Mouse (Mus musculus) CD4-positive, CD25-positive, alpha-beta regulatory T cell, adult 2 months (primary cell): ENCODE results near the gene Zbtb42.

Source experiments
- DNase-seq: peaks from one replicate; pipeline ENCODE4 v3.0.0-alpha.2; 2012; ENCODE audit warnings: low read depth, low spot score

Zbtb42 gene

DNA sequence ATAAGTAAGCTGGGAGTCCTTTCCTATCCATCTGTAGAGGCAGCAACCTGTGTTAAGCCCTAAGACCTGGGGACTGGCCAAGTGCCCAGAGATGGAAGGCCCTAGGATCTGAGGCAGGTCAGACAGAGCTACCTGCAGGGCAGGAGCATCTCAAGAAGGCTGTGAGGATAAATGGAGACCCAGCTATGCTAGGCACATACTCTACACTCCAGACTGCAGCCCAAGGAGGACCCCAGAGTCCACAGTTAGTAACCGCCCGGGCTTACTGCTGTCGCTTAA lies 17.4 kb upstream of the Zbtb42 start:
- DNase-seq, result no peak

GRCm38 (mm10) chr12:112661851-112662250 lies 16.8 kb upstream of the Zbtb42 start:
- no peak for DNase-seq

DNA sequence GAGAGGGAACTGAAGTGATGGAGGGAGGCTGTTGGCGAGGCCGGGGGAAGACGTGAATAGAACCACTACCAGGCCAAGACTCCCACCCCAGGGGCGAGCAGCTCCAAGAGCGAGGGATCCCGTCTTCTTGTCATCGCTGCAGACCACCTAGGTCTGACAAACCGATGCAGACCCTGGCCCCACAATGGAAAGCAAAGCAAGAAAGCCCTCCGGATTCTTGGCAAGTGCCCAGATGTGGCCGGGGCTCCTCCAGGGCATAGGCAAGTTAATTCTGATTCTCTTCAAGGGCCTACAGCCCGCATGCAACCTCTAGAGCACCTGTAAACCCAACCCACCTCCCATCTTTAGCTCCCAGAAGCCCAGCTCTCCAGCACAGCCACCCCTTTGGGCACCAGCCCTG lies 15.3 kb upstream of the Zbtb42 start:
- DNase-seq, result no peak

GRCm38 (mm10) chr12:112663716-112664115 lies 14.9 kb upstream of the Zbtb42 start:
- DNase-seq, result no peak

DNA sequence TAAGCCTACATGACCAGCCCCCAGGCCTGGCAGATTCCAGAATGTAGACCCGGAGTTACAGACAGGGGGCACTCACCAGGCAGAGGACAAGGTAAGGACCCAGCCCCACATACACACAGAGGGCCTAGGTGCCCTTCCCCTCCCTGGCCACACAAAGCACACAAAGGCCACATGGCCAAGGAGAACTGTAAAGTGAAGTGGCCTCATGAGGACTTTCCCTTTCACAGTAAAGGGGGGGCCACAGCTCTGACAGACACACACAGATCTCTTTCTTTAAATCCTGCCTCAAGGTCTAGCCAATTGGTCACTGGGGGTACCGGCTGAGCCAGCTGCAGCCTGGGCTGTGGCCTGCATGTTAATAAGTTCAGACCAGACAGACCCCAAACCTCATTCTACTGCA lies 14.5 kb upstream of the Zbtb42 start:
- no peak for DNase-seq

DNA sequence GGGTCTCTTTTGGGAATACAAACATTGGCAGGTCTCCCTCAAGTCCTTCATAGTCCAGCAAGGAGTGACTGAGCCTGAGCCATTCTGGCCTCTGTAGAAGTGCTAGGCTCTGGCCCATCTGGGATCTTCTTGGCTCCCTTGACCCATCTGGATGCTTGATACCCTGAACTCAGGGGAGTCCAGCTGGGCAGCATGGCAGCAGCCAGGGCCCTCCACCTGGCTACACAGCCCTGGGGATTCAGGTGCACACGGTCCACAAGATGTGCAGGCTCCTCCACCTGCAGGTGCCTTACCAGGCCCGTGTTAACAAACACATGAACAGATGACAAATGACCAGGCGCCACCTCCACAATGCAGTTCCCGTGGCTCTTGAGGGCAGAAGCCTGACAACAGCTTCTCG lies 14.0 kb upstream of the Zbtb42 start:
- DNase-seq, result no peak

DNA sequence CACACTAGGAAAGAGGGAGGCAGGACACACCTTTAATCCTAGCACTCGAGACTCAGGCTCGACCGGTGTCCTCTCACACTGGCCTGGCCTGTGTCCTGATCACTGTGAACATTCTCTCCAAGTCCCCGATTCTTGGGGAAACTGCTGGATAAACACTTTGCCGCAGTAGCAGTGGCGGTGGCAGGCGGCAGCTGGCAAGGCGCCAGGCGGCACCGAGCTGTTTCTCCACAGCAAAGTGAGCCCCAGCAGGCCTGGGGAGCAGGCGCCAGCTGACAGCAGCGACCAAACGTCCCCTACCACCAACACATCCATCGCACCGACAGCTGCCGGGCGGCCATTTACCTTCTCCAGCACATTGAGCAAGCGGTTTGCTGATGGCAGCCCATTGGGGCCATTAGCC lies 13.2 kb upstream of the Zbtb42 start:
- DNase-seq, result no peak

DNA sequence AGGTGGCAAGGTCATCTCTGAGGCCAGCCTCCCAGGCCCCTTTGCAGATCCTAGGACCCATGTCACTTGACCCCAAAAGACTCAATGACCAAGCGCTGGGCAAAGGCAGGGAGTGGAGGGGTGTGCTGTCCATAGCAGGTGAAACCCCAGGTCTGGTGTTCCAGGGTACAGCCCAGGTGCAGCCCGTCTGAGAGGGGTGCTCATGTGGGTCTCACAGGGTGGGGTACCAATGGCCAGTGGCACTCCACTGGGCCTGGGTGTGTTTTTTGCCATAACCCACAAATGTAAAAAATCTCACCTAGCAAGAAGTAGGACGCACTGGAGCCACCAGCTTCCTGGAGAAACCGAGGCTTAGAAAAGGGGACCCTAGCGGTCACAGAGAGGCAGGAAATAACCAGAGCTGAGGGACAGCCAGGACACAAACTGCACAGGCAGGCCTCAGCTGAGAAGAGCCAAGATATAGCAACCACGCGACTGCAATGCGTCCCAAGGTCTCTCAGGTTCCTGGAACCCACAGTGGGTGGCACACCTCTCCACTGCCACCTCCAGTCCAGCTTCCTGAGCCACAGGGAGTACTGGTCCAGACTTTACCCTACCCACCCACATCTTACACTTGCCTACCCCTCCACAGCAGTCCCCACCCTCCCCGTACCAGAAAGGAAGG lies 12.6 kb upstream of the Zbtb42 start:
- no peak for DNase-seq

DNA sequence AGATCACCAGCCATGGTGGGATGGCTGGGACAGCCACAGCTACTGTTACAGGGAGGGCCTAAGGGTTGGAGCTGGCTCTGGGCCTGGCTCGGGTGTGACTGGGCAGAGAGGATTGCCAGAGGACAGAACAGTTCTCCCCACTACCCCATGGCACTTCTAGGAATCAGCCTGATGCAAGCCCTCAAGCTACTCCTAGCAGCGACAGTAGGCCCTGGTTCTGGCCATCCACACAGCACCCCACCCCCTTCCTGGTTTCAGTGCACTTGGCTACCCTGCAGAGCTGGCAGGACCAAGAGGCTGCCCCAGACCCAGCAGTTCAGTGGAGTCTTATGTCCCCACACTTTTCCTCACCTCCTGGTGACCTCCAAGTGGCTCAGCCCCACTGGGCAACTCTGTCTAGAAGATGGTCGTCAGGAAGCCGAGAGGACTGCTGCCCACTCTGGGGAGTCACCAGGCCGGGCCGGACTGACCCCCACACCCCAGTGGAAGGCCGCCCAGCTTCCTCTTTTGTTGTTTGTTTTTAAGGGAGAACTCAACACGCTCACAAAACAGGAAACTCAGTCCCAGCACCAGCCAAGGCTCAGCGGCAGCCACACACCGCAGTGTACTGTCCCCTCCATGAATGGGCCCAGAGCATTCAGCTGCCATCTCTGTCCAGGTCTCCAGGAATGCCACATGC lies 10.9 kb upstream of the Zbtb42 start:
- DNase-seq, result no peak

- DNase-seq, result no peak
These were observed 7.8 kb upstream of the Zbtb42 start for GRCm38 (mm10) chr12:112670718-112671393.

- peak; percentile 34 for DNase-seq
These were observed 6.7 kb upstream of the Zbtb42 start for GRCm38 (mm10) chr12:112671891-112672290.

GRCm38 (mm10) chr12:112672744-112673575 lies 5.7 kb upstream of the Zbtb42 start:
- DNase-seq, result peak; percentile 61

GRCm38 (mm10) chr12:112673576-112674091 lies 5.0 kb upstream of the Zbtb42 start:
- peak; percentile 51 for DNase-seq

DNA sequence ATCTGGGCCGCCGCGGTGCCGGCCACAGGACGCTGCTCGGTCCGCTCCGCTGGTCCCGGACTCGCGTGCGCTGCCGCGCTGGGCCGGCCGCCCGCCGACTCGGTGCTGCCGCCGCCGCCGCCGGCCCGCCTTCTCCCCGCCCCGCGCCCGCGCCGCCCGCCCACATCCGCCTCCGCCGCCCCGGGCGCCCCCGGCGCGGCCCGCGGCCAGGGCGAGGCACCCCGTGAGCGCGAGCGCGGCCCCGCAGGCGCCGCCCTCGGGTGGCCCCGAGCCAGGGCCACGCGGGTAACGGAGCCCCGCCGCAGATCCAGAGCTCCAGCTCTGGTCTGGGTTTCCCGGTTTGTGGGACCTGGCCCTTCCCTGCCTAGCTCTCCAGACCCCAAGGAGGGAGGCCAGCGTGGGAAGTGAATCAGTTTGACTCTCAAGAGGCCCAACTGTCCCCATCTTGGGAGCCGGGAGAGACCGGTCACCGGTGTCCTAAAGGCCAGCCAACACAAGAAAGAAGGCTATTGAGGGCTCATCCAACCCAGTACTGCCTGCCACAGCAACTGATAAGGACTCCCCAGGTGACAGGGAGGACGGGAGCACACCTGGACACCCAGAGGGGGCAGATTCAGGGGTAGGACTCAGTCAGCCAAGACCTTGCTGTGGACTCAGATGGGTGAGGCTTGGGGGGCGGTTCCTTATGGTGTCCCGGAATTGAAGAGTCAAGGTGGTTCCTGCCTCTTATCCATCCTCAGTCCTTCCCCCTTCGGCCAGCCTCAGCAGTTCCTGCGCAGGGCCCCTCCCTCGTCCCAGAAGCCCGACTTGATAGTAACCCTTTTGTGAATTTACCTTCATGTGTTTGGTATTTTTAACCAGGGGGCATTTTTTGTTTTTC lies 4.3 kb upstream of the Zbtb42 start, which contains the start of gene Akt1:
Gene Akt1 (minus strand): TSS at position 753 of the 880 bp plus-strand sequence.
- peak; percentile 71 for DNase-seq

DNA sequence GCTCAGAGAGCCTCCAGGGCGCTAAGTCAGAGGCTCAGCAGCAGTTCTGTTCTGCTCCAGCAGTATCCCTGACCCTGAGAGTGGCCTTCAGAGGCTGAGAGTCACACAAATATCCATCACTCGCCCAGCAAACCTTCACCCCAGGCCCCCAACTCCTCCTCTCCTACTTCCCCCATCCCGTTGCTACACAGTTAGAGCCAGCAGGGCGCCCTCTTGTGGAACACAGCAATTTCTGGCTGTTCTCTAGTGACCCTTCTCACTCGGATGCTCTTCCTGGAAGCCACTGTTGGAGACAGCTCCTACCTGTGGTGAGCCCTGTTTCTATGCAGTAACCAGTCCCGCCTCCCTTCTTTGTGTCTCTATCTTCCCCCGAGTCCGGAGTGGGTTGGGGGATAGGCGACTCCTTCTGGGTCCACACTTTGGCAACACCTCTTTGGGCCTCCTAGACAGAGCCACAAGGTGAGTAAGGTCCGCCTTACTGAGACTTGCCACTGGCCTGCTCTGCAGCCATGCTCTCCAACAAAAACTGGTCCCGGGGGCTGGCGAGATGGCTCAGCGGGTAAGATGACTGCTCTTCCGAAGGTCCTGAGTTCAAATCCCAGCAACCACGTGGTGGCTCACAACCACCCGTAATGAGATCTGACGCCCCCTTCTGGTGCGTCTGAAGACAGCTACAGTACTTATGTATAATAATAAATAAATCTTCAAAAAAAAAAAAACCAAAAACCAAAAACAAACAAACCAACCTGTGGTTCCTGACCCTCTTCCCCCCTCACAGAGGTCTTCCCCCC lies 3.2 kb upstream of the Zbtb42 start:
- DNase-seq, result peak; percentile 93

DNA sequence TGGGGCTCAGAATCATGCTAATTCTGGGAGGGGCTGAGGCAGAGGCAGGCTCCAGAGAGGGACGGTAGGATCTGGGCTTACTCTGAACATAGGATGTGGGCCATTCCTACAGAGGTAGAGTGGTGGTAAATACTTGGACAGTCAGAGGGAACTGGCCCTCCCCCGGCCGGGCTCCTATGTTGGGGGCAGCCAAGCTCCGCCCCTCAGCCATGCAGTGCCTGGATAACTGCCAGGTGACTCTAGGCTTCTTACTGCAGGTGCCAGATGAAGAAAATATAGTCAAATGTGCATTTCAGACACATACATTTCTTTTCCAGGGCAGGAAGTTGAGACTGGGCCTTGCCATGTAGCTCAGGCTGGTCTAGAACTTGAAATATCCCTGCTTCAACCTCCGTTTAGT lies 1.6 kb upstream of the Zbtb42 start:
- no peak for DNase-seq

- DNase-seq, result no peak
These were observed 579 bp upstream of the Zbtb42 start for GRCm38 (mm10) chr12:112677943-112678554.

DNA sequence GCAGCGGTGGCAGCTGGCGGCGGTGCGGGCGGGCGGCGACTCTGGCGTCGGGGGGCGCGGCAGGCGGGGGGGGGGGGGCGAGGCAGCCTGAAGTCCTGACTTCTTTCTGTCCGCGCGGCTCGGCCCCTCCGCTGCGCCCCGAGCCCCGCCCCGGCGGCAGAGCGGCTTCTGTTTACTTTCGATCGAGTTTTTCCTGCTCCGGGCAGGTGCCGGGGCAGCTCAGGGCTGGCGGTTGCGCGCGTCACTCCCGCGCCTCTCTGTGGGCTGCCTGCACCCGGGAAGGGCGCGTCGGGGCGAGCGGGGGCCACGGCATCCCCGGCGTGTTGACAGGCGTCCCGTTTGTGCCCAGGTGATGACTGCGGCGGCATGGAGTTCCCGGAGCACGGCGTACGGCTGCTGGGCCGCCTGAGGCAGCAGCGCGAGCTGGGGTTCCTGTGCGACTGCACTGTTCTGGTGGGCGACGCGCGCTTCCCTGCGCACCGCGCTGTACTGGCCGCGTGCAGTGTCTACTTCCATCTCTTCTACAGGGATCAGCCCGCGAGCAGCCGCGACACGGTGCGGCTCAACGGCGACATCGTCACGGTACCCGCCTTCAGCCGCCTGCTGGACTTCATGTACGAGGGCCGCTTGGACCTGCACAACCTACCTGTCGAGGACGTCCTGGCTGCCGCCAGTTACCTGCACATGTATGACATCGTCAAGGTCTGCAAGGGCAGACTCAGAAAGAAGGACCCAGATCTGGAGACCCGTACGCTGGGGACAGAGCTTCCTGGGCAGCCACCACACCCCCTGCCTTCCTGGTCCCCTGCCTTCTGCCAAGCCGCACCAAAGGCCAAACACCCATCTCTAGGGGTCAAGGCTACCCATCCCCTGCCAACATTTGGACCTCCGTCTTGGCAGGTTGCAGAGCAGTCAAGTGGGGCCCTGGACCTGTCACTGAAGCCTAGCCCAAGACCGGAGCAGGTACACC lies 684 bp downstream of the Zbtb42 start:
- peak; percentile 66 for DNase-seq
